Mouse (Mus musculus): ENCODE measurements around the gene Katna1.

- TF ChIP-seq CTCF (IDR thresholded peaks at IDR 0.05; ENCODE audit: control insufficient read depth, insufficient read depth, insufficient read length) (no peak), MYOG (IDR thresholded peaks at IDR 0.05; ENCODE audit: control insufficient read depth, extremely low read depth, insufficient read length) (no peak), USF1 (IDR thresholded peaks at IDR 0.05; ENCODE audit: low read depth) (no peak)
Measured at GRCm38 (mm10) chr10:7792254-7792750, 66.5 kb downstream of the Katna1 start.

Measured in C2C12 (cell line).